Mouse (Mus musculus) intestine, embryonic 15.5 days (tissue): Measurements from ENCODE around the gene Med13l. TPM values are rescaled to one million over a fixed set of nuclear protein-coding genes. Genes with fewer than 3 reads are reported as not detected.
A peak's percentile ranks its signal among the peaks of the same experiment; 100 is the strongest.

Source experiments
- ATAC-seq: fragments of 200-750 bp; cut with Nextera tagmentation; 2 replicates; pipeline ENCODE4 v1.8.0; 2017; ENCODE audit warnings: moderate TSS enrichment, moderate library complexity
- H3K27ac ChIP-seq: fragments of 300-500 bp; sonication (generic); 2 replicates; pipeline ENCODE4 v1.5.1; 2015; ENCODE audit warnings: mild to moderate bottlenecking, inconsistent platforms
- H3K27me3 ChIP-seq: fragments of 300-500 bp; sonication (generic); replicated peaks from 2 replicates; pipeline ENCODE4 v1.6.1; 2015; ENCODE audit warnings: inconsistent platforms
- H3K36me3 ChIP-seq: fragments of 300-500 bp; sonication (generic); 2 replicates; pipeline ENCODE4 v1.6.1; 2015; ENCODE audit warnings: inconsistent platforms
- H3K4me1 ChIP-seq: fragments of 300-500 bp; sonication (generic); replicated peaks from 2 replicates; pipeline ENCODE4 v1.6.1; 2015; ENCODE audit warnings: inconsistent platforms
- H3K4me2 ChIP-seq: fragments of 300-500 bp; sonication (generic); replicated peaks from 2 replicates; pipeline ENCODE4 v1.6.1; 2015; ENCODE audit warnings: mild to moderate bottlenecking, inconsistent platforms
- H3K4me3 ChIP-seq: fragments of 300-500 bp; sonication (generic); replicated peaks from 2 replicates; pipeline ENCODE4 v1.5.1; 2015; ENCODE audit warnings: inconsistent platforms
- H3K9ac ChIP-seq: fragments of 300-500 bp; sonication (generic); 2 replicates; pipeline ENCODE4 v1.6.1; 2015; ENCODE audit warnings: inconsistent platforms
- H3K9me3 ChIP-seq: fragments of 300-500 bp; sonication (generic); 2 replicates; pipeline ENCODE4 v1.6.1; 2016; ENCODE audit warnings: inconsistent platforms
- WGBS: fragments of 180-500 bp; shearing (Covaris S2); methylation state at CpG from one replicate; pipeline ENCODE4 v1.1.7; 2015; 5-methylcytosine and 5-hydroxymethylcytosine counted together
- polyA plus RNA-seq: library from polyadenylated mRNA; unstranded; fragments of >200 nt; fragmentation: Nextera tagmentation; extraction: Ambion mirVana; gene quantifications from 2 replicates; pipeline ENCODE4 v1.2.1, GENCODE M21; 2015

The Med13l gene
- polyA plus RNA-seq, 1 experiment from 2014 or later = 10.0 TPM

GRCm38 (mm10) chr5:118655966-118656365 is 95.5 kb downstream of the Med13l start:
- Histone ChIP-seq H3K4me1 (peaks cover 22% of the 10 kb centered on the region), H3K27me3 (no peaks in the 10 kb centered on the region), H3K36me3 (no peaks in the 10 kb centered on the region), H3K4me2 (no peak overlapping the region), H3K9ac (no peak overlapping the region), H3K27ac (no peak overlapping the region), H3K9me3 (no peaks in the 10 kb centered on the region), H3K4me3 (no peak overlapping the region)
- no peak for ATAC-seq
- 60% methylated on average over 6 of the region's 6 CpGs for WGBS

GRCm38 (mm10) chr5:118658256-118658837 is 97.9 kb downstream of the Med13l start:
- Histone ChIP-seq H3K27me3 (no peaks in the 10 kb centered on the region), H3K4me1 (peaks cover 18% of the 10 kb centered on the region), H3K27ac (no peak overlapping the region), H3K4me3 (no peak overlapping the region), H3K9ac (no peak overlapping the region), H3K4me2 (no peak overlapping the region), H3K36me3 (no peaks in the 10 kb centered on the region), H3K9me3 (no peaks in the 10 kb centered on the region)
- 85% methylated on average over 7 of the region's 7 CpGs for WGBS
- no peak for ATAC-seq

DNA sequence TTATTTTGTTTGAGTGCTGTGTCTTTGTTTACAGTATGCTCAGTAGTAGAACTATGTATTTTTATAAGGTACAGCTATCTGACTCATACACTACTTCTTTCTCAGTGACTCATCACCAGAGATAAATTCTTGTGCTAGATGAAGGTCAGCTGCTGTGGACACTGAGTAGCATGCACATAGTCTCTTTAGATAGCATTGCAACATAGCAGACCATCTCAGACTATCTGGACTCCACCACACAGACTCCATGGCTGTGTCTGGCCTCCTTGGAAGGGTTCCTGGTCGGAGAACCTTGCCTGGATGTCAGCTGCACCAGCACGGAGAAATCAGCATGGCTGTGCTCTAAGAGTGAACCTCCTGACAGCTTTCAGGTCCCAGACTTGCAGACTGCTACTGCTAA is 99.2 kb downstream of the Med13l start:
- H3K9ac ChIP-seq = no peak overlapping the region
- H3K4me3 ChIP-seq = no peak overlapping the region
- 58% methylated on average over 2 of the region's 2 CpGs for WGBS
- H3K4me1 ChIP-seq = peaks cover 24% of the 10 kb centered on the region
- H3K27ac ChIP-seq = no peak overlapping the region
- no peak for ATAC-seq
- no peak overlapping the region for H3K4me2 ChIP-seq
- H3K9me3 ChIP-seq = no peaks in the 10 kb centered on the region
- H3K27me3 ChIP-seq = no peaks in the 10 kb centered on the region
- no peaks in the 10 kb centered on the region for H3K36me3 ChIP-seq

DNA sequence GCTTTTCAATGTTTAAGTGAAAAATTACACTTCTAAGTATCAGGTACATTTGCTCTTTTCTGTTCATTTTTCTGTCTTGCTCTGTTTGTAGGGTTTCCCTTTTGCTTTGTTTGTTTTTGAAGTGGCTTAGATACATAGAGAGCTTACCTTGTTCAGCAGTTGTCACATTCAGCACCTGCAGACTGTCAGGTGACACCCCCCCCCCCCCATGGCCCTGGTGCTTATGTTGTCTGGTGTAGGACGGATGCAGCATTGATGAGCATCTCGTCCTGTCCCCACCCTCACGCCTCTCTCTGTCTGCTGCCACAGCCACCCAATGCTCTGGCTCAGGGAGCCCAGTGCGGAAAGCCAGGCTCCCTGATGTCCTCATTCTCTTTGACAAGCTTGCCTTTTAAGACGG is 101.3 kb downstream of the Med13l start:
- H3K4me2 ChIP-seq = no peak overlapping the region
- no peak overlapping the region for H3K4me3 ChIP-seq
- H3K27ac ChIP-seq = no peak overlapping the region
- no peak for ATAC-seq
- H3K27me3 ChIP-seq = no peaks in the 10 kb centered on the region
- no peaks in the 10 kb centered on the region for H3K36me3 ChIP-seq
- no peaks in the 10 kb centered on the region for H3K9me3 ChIP-seq
- WGBS = 73% methylated on average over 5 of the region's 5 CpGs
- peaks cover 25% of the 10 kb centered on the region for H3K4me1 ChIP-seq
- no peak overlapping the region for H3K9ac ChIP-seq

- Histone ChIP-seq H3K4me1 (peaks cover 26% of the 10 kb centered on the region), H3K9ac (no peak overlapping the region), H3K9me3 (no peaks in the 10 kb centered on the region), H3K27ac (no peak overlapping the region), H3K36me3 (no peaks in the 10 kb centered on the region), H3K4me3 (no peak overlapping the region), H3K27me3 (no peaks in the 10 kb centered on the region), H3K4me2 (no peak overlapping the region)
- 41% methylated on average over 6 of the region's 6 CpGs for WGBS
- ATAC-seq = no peak
Measured at GRCm38 (mm10) chr5:118663999-118664398, 103.5 kb downstream of the Med13l start.

DNA sequence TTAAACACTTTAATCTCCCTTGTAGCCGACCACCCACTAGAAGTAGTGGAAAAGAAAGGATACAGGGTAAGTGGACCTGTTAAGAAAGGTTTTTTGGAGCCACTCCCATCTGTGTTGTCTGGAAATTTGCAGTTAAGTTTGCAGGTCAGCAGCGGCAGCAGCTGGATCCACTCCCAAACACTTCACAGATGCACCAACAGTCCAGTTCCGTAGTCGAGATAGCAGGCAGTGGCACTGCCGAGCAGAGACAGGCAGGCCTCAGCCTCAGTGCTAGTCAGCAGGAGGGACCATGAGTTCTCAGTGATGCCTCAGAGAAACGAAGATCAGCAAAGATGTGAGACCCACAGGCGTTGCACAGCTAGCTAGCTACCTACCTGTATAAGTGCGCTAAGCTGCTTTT is 104.5 kb downstream of the Med13l start:
- 80% methylated on average over 8 of the region's 8 CpGs for WGBS
- H3K27me3 ChIP-seq = no peaks in the 10 kb centered on the region
- no peak overlapping the region for H3K9ac ChIP-seq
- H3K27ac ChIP-seq = no peak overlapping the region
- no peak for ATAC-seq
- no peak overlapping the region for H3K4me3 ChIP-seq
- no peaks in the 10 kb centered on the region for H3K36me3 ChIP-seq
- no peak overlapping the region for H3K4me2 ChIP-seq
- no peaks in the 10 kb centered on the region for H3K9me3 ChIP-seq
- peaks cover 27% of the 10 kb centered on the region for H3K4me1 ChIP-seq

DNA sequence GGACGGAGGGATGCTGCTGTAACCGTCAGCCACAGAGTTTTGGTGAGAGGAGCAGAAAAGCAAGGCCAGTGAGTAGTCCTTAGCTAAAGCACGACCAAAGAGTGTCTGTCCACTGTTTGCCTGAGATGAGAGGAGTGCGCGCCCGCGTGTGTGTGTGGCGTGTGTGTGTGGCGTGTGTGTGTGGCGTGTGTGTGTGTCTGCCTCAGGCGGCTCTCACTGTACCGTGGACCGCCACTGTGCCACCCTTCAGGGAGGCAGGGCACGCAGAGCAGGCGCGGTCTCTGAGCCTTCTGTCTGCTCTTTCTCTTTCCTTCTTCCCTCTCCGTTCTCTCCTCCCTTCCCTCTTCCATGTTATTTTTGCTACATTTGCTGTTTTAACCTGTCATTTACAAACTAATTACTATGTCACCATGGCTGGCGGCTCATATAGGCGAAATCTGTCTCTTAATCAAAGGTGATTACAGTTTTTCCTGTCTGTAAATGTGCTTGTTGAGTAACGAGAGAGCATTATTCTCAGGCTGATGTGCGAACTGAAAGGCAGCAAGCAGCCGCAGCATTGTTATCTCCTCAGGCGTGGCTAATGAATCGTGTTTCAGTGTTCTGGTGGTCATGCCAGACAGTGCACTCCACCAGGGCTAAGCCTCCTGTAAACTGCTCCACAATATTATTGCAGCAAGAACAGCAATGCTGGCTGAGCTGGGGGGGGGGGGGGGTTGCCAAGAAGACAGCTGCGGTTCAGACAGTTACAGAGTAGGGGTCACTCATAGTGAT is 106.1 kb downstream of the Med13l start:
- Histone ChIP-seq H3K36me3 (no peaks in the 10 kb centered on the region), H3K4me3 (no peak overlapping the region), H3K4me2 (peak overlapping the region; percentile 14; the same call in 1 of the 2 replicates), H3K27ac (no peak overlapping the region), H3K4me1 (peaks cover 23% of the 10 kb centered on the region), H3K9ac (no peak overlapping the region), H3K9me3 (no peaks in the 10 kb centered on the region), H3K27me3 (no peaks in the 10 kb centered on the region)
- WGBS = 61% methylated on average over 23 of the region's 25 CpGs
- ATAC-seq = no peak

- no peak for ATAC-seq
- no peak overlapping the region for H3K27ac ChIP-seq
- 52% methylated on average over 7 of the region's 7 CpGs for WGBS
- H3K4me2 ChIP-seq = no peak overlapping the region
- H3K36me3 ChIP-seq = no peaks in the 10 kb centered on the region
- H3K4me3 ChIP-seq = no peak overlapping the region
- no peaks in the 10 kb centered on the region for H3K27me3 ChIP-seq
- no peaks in the 10 kb centered on the region for H3K9me3 ChIP-seq
- H3K9ac ChIP-seq = no peak overlapping the region
- peaks cover 23% of the 10 kb centered on the region for H3K4me1 ChIP-seq
Measured at GRCm38 (mm10) chr5:118667863-118668262, 107.4 kb downstream of the Med13l start.

GRCm38 (mm10) chr5:118668931-118669330 is 108.5 kb downstream of the Med13l start:
- H3K36me3 ChIP-seq = no peaks in the 10 kb centered on the region
- H3K9ac ChIP-seq = no peak overlapping the region
- H3K27me3 ChIP-seq = no peaks in the 10 kb centered on the region
- no peaks in the 10 kb centered on the region for H3K9me3 ChIP-seq
- no peak overlapping the region for H3K4me2 ChIP-seq
- no peak for ATAC-seq
- H3K27ac ChIP-seq = no peak overlapping the region
- WGBS = 18% methylated on average over 2 of the region's 2 CpGs
- peaks cover 26% of the 10 kb centered on the region for H3K4me1 ChIP-seq
- no peak overlapping the region for H3K4me3 ChIP-seq

GRCm38 (mm10) chr5:118672111-118672510 is 111.6 kb downstream of the Med13l start:
- Histone ChIP-seq H3K27me3 (no peaks in the 10 kb centered on the region), H3K36me3 (no peaks in the 10 kb centered on the region)

DNA sequence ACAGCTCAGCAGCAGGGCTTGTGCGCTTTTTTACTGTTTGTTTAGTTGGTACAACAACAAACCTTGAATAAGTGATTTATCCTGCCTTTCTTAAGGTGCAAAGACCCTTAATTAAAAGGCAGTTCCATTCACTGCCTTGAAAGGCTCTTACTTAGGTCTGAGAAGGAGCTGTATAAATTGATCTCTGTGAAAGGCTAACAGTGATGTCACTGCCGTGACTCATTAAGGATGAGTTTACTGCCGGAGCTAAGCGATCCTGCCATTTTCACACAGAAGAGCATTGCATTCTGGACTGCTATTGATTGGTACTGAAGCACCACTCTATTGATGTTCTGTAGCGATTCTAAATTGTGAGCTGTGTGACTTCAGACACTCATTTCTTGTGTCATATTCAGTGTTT is 113.4 kb downstream of the Med13l start:
- Histone ChIP-seq H3K36me3 (no peaks in the 10 kb centered on the region), H3K4me1 (peaks cover 35% of the 10 kb centered on the region), H3K9ac (no peak overlapping the region), H3K4me2 (no peak overlapping the region), H3K27ac (no peak overlapping the region), H3K4me3 (no peak overlapping the region), H3K9me3 (no peaks in the 10 kb centered on the region), H3K27me3 (no peaks in the 10 kb centered on the region)
- WGBS = 39% methylated on average over 5 of the region's 5 CpGs
- ATAC-seq = no peak

More at GRCm38 (mm10) chr5:118672111-118672510, 111.6 kb downstream of the Med13l start:
- H3K4me3 ChIP-seq = no peak overlapping the region
- H3K4me1 ChIP-seq = peaks cover 31% of the 10 kb centered on the region
- H3K27ac ChIP-seq = no peak overlapping the region
- H3K9me3 ChIP-seq = no peaks in the 10 kb centered on the region
- ATAC-seq = no peak
- no peak overlapping the region for H3K4me2 ChIP-seq
- no peak overlapping the region for H3K9ac ChIP-seq

- no peak overlapping the region for H3K4me2 ChIP-seq
- no peak overlapping the region for H3K4me3 ChIP-seq
- H3K9ac ChIP-seq = no peak overlapping the region
- H3K36me3 ChIP-seq = no peaks in the 10 kb centered on the region
- H3K27ac ChIP-seq = no peak overlapping the region
- peak; percentile 30; the same call in 1 of the 2 replicates for ATAC-seq
- no peaks in the 10 kb centered on the region for H3K27me3 ChIP-seq
- peaks cover 34% of the 10 kb centered on the region for H3K4me1 ChIP-seq
- 36% methylated on average over 3 of the region's 3 CpGs for WGBS
- H3K9me3 ChIP-seq = no peaks in the 10 kb centered on the region
Measured at GRCm38 (mm10) chr5:118674321-118674720, 113.8 kb downstream of the Med13l start.

GRCm38 (mm10) chr5:118675697-118676096 is 115.2 kb downstream of the Med13l start:
- no peaks in the 10 kb centered on the region for H3K9me3 ChIP-seq
- WGBS = 44% methylated on average over 3 of the region's 3 CpGs
- no peak overlapping the region for H3K9ac ChIP-seq
- H3K4me1 ChIP-seq = peaks cover 38% of the 10 kb centered on the region
- no peaks in the 10 kb centered on the region for H3K27me3 ChIP-seq
- ATAC-seq = no peak
- H3K27ac ChIP-seq = no peak overlapping the region; the same call in 1 of the 2 replicates
- H3K4me2 ChIP-seq = no peak overlapping the region
- H3K4me3 ChIP-seq = no peak overlapping the region
- 0 out of 2 replicates have a peak, but pooled peaks cover 3% of the 10 kb centered on the region for H3K36me3 ChIP-seq
